Mouse (Mus musculus): ENCODE results near the gene Vmn2r93. TPM values are rescaled to one million over a fixed set of nuclear protein-coding genes. Genes with fewer than 3 reads are reported as not detected.

The Vmn2r93 gene
- not detected in 2 replicates for polyA plus RNA-seq (2012; rRNA removed)

- TF ChIP-seq CTCF (IDR thresholded peaks at IDR 0.05; ENCODE audit: borderline replicate concordance, insufficient read depth, low read depth, low read length) (no peak), POLR2A (IDR thresholded peaks at IDR 0.05; ENCODE audit: borderline replicate concordance, insufficient read depth, low read length) (no peak)
- WGBS: 25% methylated on average over 1 of the region's 1 CpGs
Observed at GRCm38 (mm10) chr17:18297799-18298198, at the start of gene Vmn2r93. Gene Vmn2r93, plus strand, starts transcription at chr17:18298099.

GRCm38 (mm10) chr17:18277656-18278055, 20.2 kb upstream of the Vmn2r93 start, which contains the start of gene Vmn2r94:
Gene Vmn2r94, minus strand, starts transcription at chr17:18277756.
- WGBS: 48% methylated on average over 2 of the region's 2 CpGs
- H3K27me3 ChIP-seq (ENCODE audit: control insufficient read depth, insufficient read depth, low read length): no peaks in the 10 kb centered on the region
- H3K4me1 ChIP-seq (ENCODE audit: control insufficient read depth, insufficient read depth, low read length): no peaks in the 10 kb centered on the region
- H3K4me3 ChIP-seq (replicated peaks; ENCODE audit: insufficient read depth, low read depth, low read length): no peak within 1 kb of the TSS
- TF ChIP-seq POLR2A (IDR thresholded peaks at IDR 0.05; ENCODE audit: borderline replicate concordance, insufficient read depth, low read length) (no peak), CTCF (IDR thresholded peaks at IDR 0.05; ENCODE audit: borderline replicate concordance, insufficient read depth, low read depth, low read length) (no peak)
- no peak within 1 kb of the TSS for H3K27ac ChIP-seq (ENCODE audit: insufficient read depth, low read length)
- DNase-seq: no peak

More at GRCm38 (mm10) chr17:18297799-18298198, at the start of gene Vmn2r93:
- H3K4me1 ChIP-seq (ENCODE audit: control insufficient read depth, insufficient read depth, low read length): no peaks in the 10 kb centered on the region
- DNase-seq: no peak
- no peak within 1 kb of the TSS for H3K4me3 ChIP-seq (replicated peaks; ENCODE audit: insufficient read depth, low read depth, low read length)
- H3K27ac ChIP-seq (ENCODE audit: insufficient read depth, low read length): no peak within 1 kb of the TSS
- no peaks in the 10 kb centered on the region for H3K27me3 ChIP-seq (ENCODE audit: control insufficient read depth, insufficient read depth, low read length)

- Histone ChIP-seq H3K27me3 (ENCODE audit: control insufficient read depth, insufficient read depth, low read length) (no peaks in the 10 kb centered on the region), H3K4me1 (ENCODE audit: control insufficient read depth, insufficient read depth, low read length) (no peaks in the 10 kb centered on the region), H3K27ac (ENCODE audit: insufficient read depth, low read length) (no peak overlapping the region), H3K4me3 (replicated peaks; ENCODE audit: insufficient read depth, low read depth, low read length) (no peak overlapping the region)
- WGBS: 90% methylated on average over 2 of the region's 2 CpGs
- no peak for DNase-seq
- TF ChIP-seq CTCF (IDR thresholded peaks at IDR 0.05; ENCODE audit: borderline replicate concordance, insufficient read depth, low read depth, low read length) (no peak), POLR2A (IDR thresholded peaks at IDR 0.05; ENCODE audit: borderline replicate concordance, insufficient read depth, low read length) (no peak)
Observed at GRCm38 (mm10) chr17:18323031-18323430, 25.1 kb downstream of the Vmn2r93 start.

- no peak for TF ChIP-seq POLR2A (IDR thresholded peaks at IDR 0.05; ENCODE audit: borderline replicate concordance, insufficient read depth, low read length)
- TF ChIP-seq CTCF (IDR thresholded peaks at IDR 0.05; ENCODE audit: borderline replicate concordance, insufficient read depth, low read depth, low read length): no peak
- DNase-seq: no peak
- 47% methylated on average over 1 of the region's 1 CpGs for WGBS
- H3K27me3 ChIP-seq (ENCODE audit: control insufficient read depth, insufficient read depth, low read length): no peaks in the 10 kb centered on the region
- no peak overlapping the region for H3K27ac ChIP-seq (ENCODE audit: insufficient read depth, low read length)
- no peaks in the 10 kb centered on the region for H3K4me1 ChIP-seq (ENCODE audit: control insufficient read depth, insufficient read depth, low read length)
- no peak overlapping the region for H3K4me3 ChIP-seq (replicated peaks; ENCODE audit: insufficient read depth, low read depth, low read length)
Observed at GRCm38 (mm10) chr17:18360007-18360406, 62.1 kb downstream of the Vmn2r93 start.

- Histone ChIP-seq H3K4me1 (ENCODE audit: control insufficient read depth, insufficient read depth, low read length) (no peaks in the 10 kb centered on the region), H3K4me3 (replicated peaks; ENCODE audit: insufficient read depth, low read depth, low read length) (no peak overlapping the region), H3K27me3 (ENCODE audit: control insufficient read depth, insufficient read depth, low read length) (no peaks in the 10 kb centered on the region), H3K27ac (ENCODE audit: insufficient read depth, low read length) (no peak overlapping the region)
- TF ChIP-seq CTCF (IDR thresholded peaks at IDR 0.05; ENCODE audit: borderline replicate concordance, insufficient read depth, low read depth, low read length) (no peak), POLR2A (IDR thresholded peaks at IDR 0.05; ENCODE audit: borderline replicate concordance, insufficient read depth, low read length) (no peak)
- DNase-seq: no peak
- WGBS: 39% methylated on average over 3 of the region's 3 CpGs
Observed at GRCm38 (mm10) chr17:18360602-18361001, 62.7 kb downstream of the Vmn2r93 start.

Other genes starting within 250 kb of the Vmn2r93 start
- gene Vmn2r124, start 248.7 kb upstream of the Vmn2r93 start, polyA plus RNA-seq (2012; rRNA removed): not detected in 2 replicates
- gene Vmn2r91, start 213.1 kb upstream of the Vmn2r93 start, polyA plus RNA-seq (2012; rRNA removed): not detected in 2 replicates
- not detected in 2 replicates for gene Vmn2r92, start 146.2 kb upstream of the Vmn2r93 start, polyA plus RNA-seq (2012; rRNA removed)
- gene Vmn2r94, start 20.3 kb upstream of the Vmn2r93 start, polyA plus RNA-seq (2012; rRNA removed): not detected in 2 replicates
- not detected in 2 replicates for gene Vmn2r95, start 126.0 kb downstream of the Vmn2r93 start, polyA plus RNA-seq (2012; rRNA removed)